Mouse (Mus musculus): Measurements from ENCODE around the gene Hs3st2.

- TF ChIP-seq CTCF (conservative IDR thresholded peaks at IDR 0.05 in 1 of 2, IDR thresholded peaks at IDR 0.05 in 1 of 2; ENCODE audit: low read depth in 2 of 2, low read length in 2 of 2) (no peak), KAT2A (IDR thresholded peaks at IDR 0.05; ENCODE audit: insufficient replicate concordance, low read length) (no peak)
Observed at GRCm38 (mm10) chr7:121444336-121444735, 52.7 kb downstream of the Hs3st2 start.

Measured in CH12.LX (cell line).